ENCODE assay signal across 18 mouse cellular contexts in the genomic region with DNA sequence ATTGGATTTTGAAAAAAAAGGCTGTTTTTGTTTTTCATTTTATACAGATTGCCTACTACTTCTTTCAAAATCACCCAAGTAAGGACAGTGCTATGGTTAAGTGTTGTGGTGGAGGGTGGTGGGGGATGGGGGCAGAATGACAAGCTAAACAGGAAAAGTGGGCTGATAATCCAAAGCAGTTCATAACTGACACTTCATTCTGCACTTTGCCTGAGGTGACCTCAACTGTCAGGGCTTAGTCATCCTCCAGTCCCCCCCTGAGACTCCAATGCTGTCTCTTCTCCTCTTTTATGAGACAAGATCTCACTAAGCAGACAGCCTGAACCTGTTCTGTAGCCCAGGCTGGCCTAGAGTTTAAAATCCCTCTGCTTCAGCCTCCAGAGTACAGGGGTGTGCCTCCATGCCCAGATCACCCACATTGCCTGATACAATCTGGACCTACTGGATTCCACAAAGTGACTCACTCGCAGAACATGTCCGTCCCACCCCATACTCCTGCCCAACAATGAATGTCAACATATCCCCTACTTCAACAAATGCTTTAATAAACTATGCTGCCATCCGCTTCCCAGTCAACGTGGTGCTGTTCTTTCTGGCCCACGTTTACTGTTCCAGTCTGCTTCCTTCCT. TPM values are rescaled to one million over a fixed set of nuclear protein-coding genes. Genes with fewer than 3 reads are reported as not detected.
A peak's percentile ranks its signal among the peaks of the same experiment; 100 is the strongest.
DNase-seq lines count a peak whose midpoint lies in the region; ATAC-seq lines count a peak whose summit lies in the region.
"Had no signal": no experiment of that assay in that cellular context is flagged by ENCODE, and none has a peak within 500 bp of the region (broad histone marks: within the 10 kb centered on the region; RNA-seq: fewer than 3 reads in every experiment).

No protein-coding gene starts in this region.

- H3K4me1 ChIP-seq in midbrain, embryonic 11.5 days (ENCODE audit: control insufficient read depth, insufficient read depth, low read length) = no peaks in the 10 kb centered on the region
- no peaks in the 10 kb centered on the region for H3K4me1 ChIP-seq in midbrain, embryonic 16.5 days (ENCODE audit: control insufficient read depth, insufficient read depth, low read length)
- H3K4me1 ChIP-seq: forebrain, embryonic 15.5 days; hindbrain, embryonic 15.5 days; limb, embryonic 10.5 days; neural tube, embryonic 12.5 days had no signal

- H3K27ac ChIP-seq in midbrain, embryonic 11.5 days (ENCODE audit: low read depth, low read length) = no peak overlapping the region
- H3K27ac ChIP-seq in midbrain, embryonic 16.5 days (ENCODE audit: low read length) = no peak overlapping the region
- H3K27ac ChIP-seq: forebrain, embryonic 15.5 days; hindbrain, embryonic 15.5 days; layer of hippocampus, adult 2 months; limb, embryonic 10.5 days; liver, embryonic 12.5 days; macrophage; neural tube, embryonic 12.5 days had no signal

- no peak overlapping the region for H3K4me3 ChIP-seq in midbrain, embryonic 11.5 days (ENCODE audit: low read depth, low read length)
- H3K4me3 ChIP-seq in midbrain, embryonic 16.5 days (ENCODE audit: low read depth, low read length) = no peak overlapping the region
- H3K4me3 ChIP-seq: forebrain, embryonic 15.5 days; heart, embryonic 12.5 days; hindbrain, embryonic 15.5 days; layer of hippocampus, adult 2 months; limb, embryonic 10.5 days; liver, embryonic 12.5 days; neural tube, embryonic 12.5 days had no signal

- DNase-seq in midbrain, embryonic 11.5 days (ENCODE audit: low spot score, missing footprints) = peak; percentile 71
- peak; percentile 62 for DNase-seq in NIH3T3 (ENCODE audit: low read depth)
- DNase-seq in lung, postnatal 14 days = peak; percentile 21
- no peak for DNase-seq in left cerebral cortex, adult 11 months (ENCODE audit: low spot score)
- no peak for DNase-seq in kidney, adult 18-20 months
- no peak for DNase-seq in natural killer cell, adult 2 months (ENCODE audit: low spot score in 2 of 2)
- DNase-seq: cerebellum, adult 9-10 months; kidney, adult 8-10 months had no signal

- 90% methylated on average over 5 of the region's 5 CpGs for WGBS in midbrain, embryonic 11.5 days
- WGBS in midbrain, embryonic 16.5 days = 90% methylated on average over 5 of the region's 5 CpGs

- H3K9ac ChIP-seq in midbrain, embryonic 11.5 days (ENCODE audit: low read length) = no peak overlapping the region
- no peak overlapping the region for H3K9ac ChIP-seq in midbrain, embryonic 16.5 days (ENCODE audit: low read depth, low read length)
- H3K9ac ChIP-seq: forebrain, embryonic 15.5 days; heart, embryonic 12.5 days; hindbrain, embryonic 15.5 days; liver, embryonic 12.5 days; neural tube, embryonic 12.5 days had no signal

- H3K27me3 ChIP-seq in midbrain, embryonic 11.5 days (ENCODE audit: control insufficient read depth, insufficient read depth, low read length) = no peaks in the 10 kb centered on the region
- H3K27me3 ChIP-seq in midbrain, embryonic 16.5 days (ENCODE audit: control insufficient read depth, insufficient read depth, low read depth, low read length) = no peaks in the 10 kb centered on the region
- H3K27me3 ChIP-seq: CH12.LX; forebrain, embryonic 15.5 days; heart, embryonic 12.5 days; hindbrain, embryonic 15.5 days; liver, embryonic 12.5 days; neural tube, embryonic 12.5 days had no signal

- H3K4me2 ChIP-seq in midbrain, embryonic 11.5 days = no peak overlapping the region
- H3K4me2 ChIP-seq in midbrain, embryonic 16.5 days (ENCODE audit: low read length) = no peak overlapping the region
- H3K4me2 ChIP-seq: forebrain, embryonic 15.5 days; heart, embryonic 12.5 days; hindbrain, embryonic 15.5 days; liver, embryonic 12.5 days; neural tube, embryonic 12.5 days had no signal

- H3K9me3 ChIP-seq in midbrain, embryonic 11.5 days (ENCODE audit: control insufficient read depth, low read length) = no peaks in the 10 kb centered on the region; the same call in 1 of the 2 replicates
- peaks cover 2% of the 10 kb centered on the region; the same call in 1 of the 2 replicates for H3K9me3 ChIP-seq in midbrain, embryonic 16.5 days (replicated peaks; ENCODE audit: control insufficient read depth, low read length, poor library complexity, severe bottlenecking)
- H3K9me3 ChIP-seq: forebrain, embryonic 15.5 days; hindbrain, embryonic 15.5 days; limb, embryonic 10.5 days had no signal

- no peak for ATAC-seq in midbrain, embryonic 11.5 days (ENCODE audit: low FRiP score)
- no peak for ATAC-seq in midbrain, embryonic 16.5 days
- ATAC-seq: forebrain, embryonic 15.5 days; liver, embryonic 12.5 days had no signal

- H3K36me3 ChIP-seq in midbrain, embryonic 11.5 days (ENCODE audit: control insufficient read depth, insufficient read depth, low read length) = peaks cover 9% of the 10 kb centered on the region
- no peaks in the 10 kb centered on the region for H3K36me3 ChIP-seq in midbrain, embryonic 16.5 days (ENCODE audit: control insufficient read depth, insufficient read depth, low read length)

RNA-seq across cellular contexts. Expression of gene Acadl, which starts 17.3 kb away (rescaled TPM):
- polyA plus RNA-seq in midbrain, embryonic 11.5 days (2014; fragmentation: Nextera tagmentation; extraction: Ambion mirVana) = 54.1 and 61.4 TPM in 2 replicates
- 36.3 and 42.7 TPM in 2 replicates for polyA plus RNA-seq in midbrain, embryonic 16.5 days (2015; fragmentation: Nextera tagmentation; extraction: Ambion mirVana)

RNA-seq across cellular contexts. Expression of gene Kansl1l, which starts 28.4 kb away (rescaled TPM):
- 7.8 and 10.7 TPM in 2 replicates for polyA plus RNA-seq in midbrain, embryonic 11.5 days (2014; fragmentation: Nextera tagmentation; extraction: Ambion mirVana)
- 9.4 and 10.7 TPM in 2 replicates for polyA plus RNA-seq in midbrain, embryonic 16.5 days (2015; fragmentation: Nextera tagmentation; extraction: Ambion mirVana)

Comparison
In these comparisons a context has a peak if more than half of its experiments do, and no peak if none do; other contexts are left out.
1. DNase-seq: peak in midbrain, embryonic 11.5 days (single experiment), NIH3T3 (single experiment) and lung, postnatal 14 days (single experiment); none in left cerebral cortex, adult 11 months (single experiment), kidney, adult 18-20 months (single experiment) and natural killer cell, adult 2 months (0 of 2).